Mouse (Mus musculus): ENCODE results near the gene Ptpn14. TPM values are rescaled to one million over a fixed set of nuclear protein-coding genes. Genes with fewer than 3 reads are reported as not detected.

Ptpn14 gene
- total and polyA plus RNA-seq, 3 experiments: 11.9 to 30.1 (median 29.3) TPM

- Histone ChIP-seq H3K4me3 (no peak overlapping the region), H3K27ac (peak overlapping the region; percentile 47), H3K4me1 (ENCODE audit: control insufficient read depth, insufficient read depth, low read length) (peaks cover 5% of the 10 kb centered on the region), H3K36me3 (ENCODE audit: control insufficient read depth, insufficient read depth, low read length) (no peaks in the 10 kb centered on the region), H3K9ac (ENCODE audit: low read depth, low read length) (no peak overlapping the region; the same call in 1 of the 2 replicates), H3K27me3 (ENCODE audit: control insufficient read depth, insufficient read depth, low read length) (no peaks in the 10 kb centered on the region), H3K79me2 (replicated peaks; ENCODE audit: control insufficient read depth, insufficient read depth, low read length) (no peaks in the 10 kb centered on the region)
- TF ChIP-seq EP300 (IDR thresholded peaks at IDR 0.05; ENCODE audit: insufficient read depth, low read depth, low read length) (no peak), POLR2A (IDR thresholded peaks at IDR 0.05; ENCODE audit: insufficient read depth, low read depth, low read length) (no peak), CTCF (IDR thresholded peaks at IDR 0.05) (no peak)
- WGBS: 61% methylated on average over 10 of the region's 10 CpGs
- intact Hi-C loops (cut with DNase I): no loop called here
- peak in 1 of 2 experiments; percentile 38 for DNase-seq
These were observed 188.5 kb downstream of the Ptpn14 start for GRCm38 (mm10) chr1:189916422-189917125.

- TF ChIP-seq CTCF (IDR thresholded peaks at IDR 0.05) (no peak), EP300 (IDR thresholded peaks at IDR 0.05; ENCODE audit: insufficient read depth, low read depth, low read length) (no peak), POLR2A (IDR thresholded peaks at IDR 0.05; ENCODE audit: insufficient read depth, low read depth, low read length) (no peak)
- peaks cover 5% of the 10 kb centered on the region for H3K4me1 ChIP-seq (ENCODE audit: control insufficient read depth, insufficient read depth, low read length)
- H3K4me3 ChIP-seq: no peak overlapping the region
These were observed 189.0 kb downstream of the Ptpn14 start for GRCm38 (mm10) chr1:189917126-189917500.

DNA sequence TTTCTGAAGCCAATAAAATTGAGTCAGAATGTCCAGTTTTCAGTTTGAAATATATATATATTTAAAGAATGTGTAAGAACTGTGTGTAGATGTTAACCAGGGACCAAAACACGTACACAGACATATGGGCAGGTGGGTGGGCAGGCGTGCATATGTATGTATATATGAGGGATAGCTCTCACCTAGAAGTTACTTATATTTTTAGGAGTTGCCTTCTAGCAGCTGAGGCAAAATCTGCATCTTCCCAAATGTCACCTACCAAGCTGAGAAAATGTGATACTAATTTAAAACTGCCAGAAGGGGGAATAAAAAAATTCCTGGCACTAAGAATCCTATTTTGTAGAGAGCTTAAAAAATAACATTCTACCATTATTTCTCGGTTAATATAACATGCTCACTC lies 191.7 kb downstream of the Ptpn14 start:
- Histone ChIP-seq H3K4me1 (ENCODE audit: control insufficient read depth, insufficient read depth, low read length) (peaks cover 7% of the 10 kb centered on the region), H3K27ac (no peak overlapping the region)
- intact Hi-C loops (cut with DNase I): no loop called here

More at GRCm38 (mm10) chr1:189917126-189917500, 189.0 kb downstream of the Ptpn14 start:
- Histone ChIP-seq H3K27me3 (ENCODE audit: control insufficient read depth, insufficient read depth, low read length) (no peaks in the 10 kb centered on the region), H3K79me2 (replicated peaks; ENCODE audit: control insufficient read depth, insufficient read depth, low read length) (no peaks in the 10 kb centered on the region), H3K36me3 (ENCODE audit: control insufficient read depth, insufficient read depth, low read length) (no peaks in the 10 kb centered on the region), H3K9ac (ENCODE audit: low read depth, low read length) (no peak overlapping the region), H3K27ac (peak overlapping the region; percentile 47; the same call in 1 of the 2 replicates)
- 50% methylated on average over 4 of the region's 4 CpGs for WGBS
- no peak for DNase-seq
- intact Hi-C loops (cut with DNase I): no loop called here

GRCm38 (mm10) chr1:189920701-189921567 lies 192.9 kb downstream of the Ptpn14 start:
- WGBS: 35% methylated on average over 28 of the region's 28 CpGs

More for the DNA sequence above, 191.7 kb downstream of the Ptpn14 start:
- H3K79me2 ChIP-seq (replicated peaks; ENCODE audit: control insufficient read depth, insufficient read depth, low read length): no peaks in the 10 kb centered on the region
- TF ChIP-seq EP300 (IDR thresholded peaks at IDR 0.05; ENCODE audit: insufficient read depth, low read depth, low read length) (no peak), POLR2A (IDR thresholded peaks at IDR 0.05; ENCODE audit: insufficient read depth, low read depth, low read length) (no peak), CTCF (IDR thresholded peaks at IDR 0.05) (no peak)
- 85% methylated on average over 3 of the region's 3 CpGs for WGBS
- no peak overlapping the region for H3K4me3 ChIP-seq
- no peaks in the 10 kb centered on the region for H3K27me3 ChIP-seq (ENCODE audit: control insufficient read depth, insufficient read depth, low read length)
- no peak overlapping the region for H3K9ac ChIP-seq (ENCODE audit: low read depth, low read length)
- no peak for DNase-seq
- H3K36me3 ChIP-seq (ENCODE audit: control insufficient read depth, insufficient read depth, low read length): no peaks in the 10 kb centered on the region

DNA sequence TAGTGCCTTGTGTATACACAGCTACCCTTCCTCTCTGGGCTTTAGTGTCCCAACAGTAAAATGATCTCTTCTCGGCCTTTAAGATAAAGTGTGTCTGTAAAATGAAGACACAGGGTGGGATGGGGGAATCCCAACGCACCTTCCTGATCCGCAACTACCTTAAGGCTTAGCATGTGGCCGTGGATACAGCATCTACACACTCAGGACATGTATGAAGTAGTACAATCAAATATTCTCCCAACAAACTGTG lies 193.4 kb downstream of the Ptpn14 start:
- no peak for DNase-seq
- intact Hi-C loops (cut with DNase I): no loop called here
- WGBS: 6% methylated on average over 4 of the region's 4 CpGs
- Histone ChIP-seq H3K36me3 (ENCODE audit: control insufficient read depth, insufficient read depth, low read length) (no peaks in the 10 kb centered on the region), H3K4me3 (peak overlapping the region; percentile 89), H3K4me1 (ENCODE audit: control insufficient read depth, insufficient read depth, low read length) (peaks cover 9% of the 10 kb centered on the region), H3K27ac (peak overlapping the region; percentile 88), H3K9ac (ENCODE audit: low read depth, low read length) (peak overlapping the region; percentile 98), H3K79me2 (replicated peaks; ENCODE audit: control insufficient read depth, insufficient read depth, low read length) (no peaks in the 10 kb centered on the region), H3K27me3 (ENCODE audit: control insufficient read depth, insufficient read depth, low read length) (no peaks in the 10 kb centered on the region)
- TF ChIP-seq POLR2A (IDR thresholded peaks at IDR 0.05; ENCODE audit: insufficient read depth, low read depth, low read length) (no peak), EP300 (IDR thresholded peaks at IDR 0.05; ENCODE audit: insufficient read depth, low read depth, low read length) (no peak), CTCF (IDR thresholded peaks at IDR 0.05) (no peak)

More at GRCm38 (mm10) chr1:189920701-189921567, 192.9 kb downstream of the Ptpn14 start:
- no peaks in the 10 kb centered on the region for H3K79me2 ChIP-seq (replicated peaks; ENCODE audit: control insufficient read depth, insufficient read depth, low read length)
- peak in 1 of 2 experiments; percentile 46 for DNase-seq
- no peaks in the 10 kb centered on the region for H3K27me3 ChIP-seq (ENCODE audit: control insufficient read depth, insufficient read depth, low read length)
- peak overlapping the region; percentile 98 for H3K9ac ChIP-seq (ENCODE audit: low read depth, low read length)
- H3K4me3 ChIP-seq: peak overlapping the region; percentile 89
- TF ChIP-seq POLR2A (IDR thresholded peaks at IDR 0.05; ENCODE audit: insufficient read depth, low read depth, low read length) (no peak), EP300 (IDR thresholded peaks at IDR 0.05; ENCODE audit: insufficient read depth, low read depth, low read length) (no peak), CTCF (IDR thresholded peaks at IDR 0.05) (no peak)
- H3K4me1 ChIP-seq (ENCODE audit: control insufficient read depth, insufficient read depth, low read length): peaks cover 9% of the 10 kb centered on the region
- H3K27ac ChIP-seq: peak overlapping the region; percentile 88; the same call in 1 of the 2 replicates
- no peaks in the 10 kb centered on the region for H3K36me3 ChIP-seq (ENCODE audit: control insufficient read depth, insufficient read depth, low read length)
- intact Hi-C loops (cut with DNase I): no loop called here
